Mouse (Mus musculus): Measurements from ENCODE around the gene Gtdc1. TPM values are rescaled to one million over a fixed set of nuclear protein-coding genes. Genes with fewer than 3 reads are reported as not detected.

Gene Gtdc1
- polyA plus RNA-seq, 1 experiment = 42.4 TPM

DNA sequence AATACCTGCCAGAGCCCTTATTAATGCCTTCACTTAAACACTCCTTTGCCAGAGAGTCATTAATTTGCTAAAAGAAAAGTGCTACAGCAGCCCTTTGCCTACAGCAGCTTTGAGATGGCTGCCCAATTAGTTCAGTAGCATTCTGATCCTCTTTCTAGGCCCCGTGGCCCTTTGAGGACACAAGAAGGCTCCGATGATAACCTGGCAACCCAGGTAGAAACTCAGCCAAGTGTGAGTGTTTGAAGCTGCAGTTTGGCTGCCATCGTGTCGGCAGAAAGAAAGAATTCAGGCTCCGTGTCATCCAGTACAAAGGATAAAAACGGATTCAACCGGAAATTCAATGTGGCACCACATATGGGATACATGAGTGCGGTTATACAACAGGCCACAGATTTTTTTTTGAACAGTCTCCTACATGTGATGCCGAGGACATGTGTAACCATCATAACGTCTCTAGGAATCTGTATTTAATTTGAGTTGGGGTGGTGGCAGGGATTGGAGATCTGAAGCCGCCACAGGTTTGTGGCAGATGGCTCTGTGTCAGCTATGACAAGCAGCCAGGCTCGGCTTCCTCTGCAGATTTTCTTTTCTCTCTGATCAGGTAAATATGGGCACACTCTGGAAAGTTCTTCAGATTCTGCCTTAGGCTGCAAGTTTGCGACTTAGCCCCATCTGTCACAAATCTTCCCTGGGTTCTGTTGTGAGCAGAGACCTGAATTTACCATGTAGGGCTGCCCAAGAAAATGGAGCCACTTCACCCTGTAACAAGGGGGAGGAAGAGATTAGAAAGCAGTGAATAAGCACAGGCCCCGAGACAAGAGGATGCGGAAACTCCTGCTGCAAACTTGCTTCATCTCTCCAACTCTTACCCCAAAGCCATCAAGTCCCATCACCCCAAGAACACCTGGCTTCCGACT is 362.4 kb downstream of the Gtdc1 start:
- TF ChIP-seq CTCF (IDR thresholded peaks at IDR 0.05; ENCODE audit: low read depth, low read length) (no peak), POLR2A (IDR thresholded peaks at IDR 0.05; ENCODE audit: insufficient read depth, low read length) (no peak), EP300 (IDR thresholded peaks at IDR 0.05; ENCODE audit: insufficient read depth, low read depth, low read length) (no peak)

DNA sequence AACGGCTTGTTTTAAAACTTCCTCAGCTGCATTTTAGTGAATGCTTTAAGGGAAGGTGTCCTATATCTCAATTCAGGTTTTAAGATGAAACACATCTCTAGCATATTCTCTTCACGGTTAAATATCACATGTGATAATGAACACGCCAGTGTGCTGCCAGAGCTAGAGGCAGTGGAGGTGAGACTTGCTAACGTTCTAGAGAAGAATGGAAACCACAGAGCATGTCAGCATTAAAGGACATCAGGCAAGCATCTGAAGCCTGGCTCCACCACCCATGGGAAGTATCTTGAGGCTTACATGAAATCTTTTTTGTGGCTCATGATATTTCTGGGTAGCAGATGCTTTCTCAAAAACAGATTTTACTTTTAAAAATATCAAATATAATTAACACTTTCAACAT is 365.7 kb downstream of the Gtdc1 start:
- Histone ChIP-seq H3K27ac (ENCODE audit: insufficient read depth, low read length) (no peak overlapping the region), H3K9me3 (replicated peaks; ENCODE audit: control insufficient read depth, insufficient read depth, low read length, poor library complexity, severe bottlenecking) (no peaks in the 10 kb centered on the region), H3K27me3 (ENCODE audit: control insufficient read depth, insufficient read depth, low read length, poor library complexity, severe bottlenecking) (no peaks in the 10 kb centered on the region), H3K4me1 (ENCODE audit: control insufficient read depth, insufficient read depth, low read length) (no peaks in the 10 kb centered on the region), H3K9ac (ENCODE audit: low read depth, poor library complexity, severe bottlenecking) (no peak overlapping the region), H3K4me3 (ENCODE audit: low read depth, low read length) (no peak overlapping the region), H3K36me3 (ENCODE audit: control insufficient read depth, insufficient read depth, low read length, poor library complexity, severe bottlenecking) (no peaks in the 10 kb centered on the region)
- no peak for TF ChIP-seq EP300 (IDR thresholded peaks at IDR 0.05; ENCODE audit: insufficient read depth, low read depth, low read length)
- no peak for TF ChIP-seq CTCF (IDR thresholded peaks at IDR 0.05; ENCODE audit: low read depth, low read length)
- TF ChIP-seq POLR2A (IDR thresholded peaks at IDR 0.05; ENCODE audit: insufficient read depth, low read length) = no peak

More for the DNA sequence above, 362.4 kb downstream of the Gtdc1 start:
- Histone ChIP-seq H3K9ac (ENCODE audit: low read depth, poor library complexity, severe bottlenecking) (no peak overlapping the region), H3K4me3 (ENCODE audit: low read depth, low read length) (no peak overlapping the region), H3K27ac (ENCODE audit: insufficient read depth, low read length) (no peak overlapping the region), H3K4me1 (ENCODE audit: control insufficient read depth, insufficient read depth, low read length) (peaks cover 2% of the 10 kb centered on the region), H3K9me3 (replicated peaks; ENCODE audit: control insufficient read depth, insufficient read depth, low read length, poor library complexity, severe bottlenecking) (no peaks in the 10 kb centered on the region), H3K27me3 (ENCODE audit: control insufficient read depth, insufficient read depth, low read length, poor library complexity, severe bottlenecking) (no peaks in the 10 kb centered on the region), H3K36me3 (ENCODE audit: control insufficient read depth, insufficient read depth, low read length, poor library complexity, severe bottlenecking) (no peaks in the 10 kb centered on the region)

DNA sequence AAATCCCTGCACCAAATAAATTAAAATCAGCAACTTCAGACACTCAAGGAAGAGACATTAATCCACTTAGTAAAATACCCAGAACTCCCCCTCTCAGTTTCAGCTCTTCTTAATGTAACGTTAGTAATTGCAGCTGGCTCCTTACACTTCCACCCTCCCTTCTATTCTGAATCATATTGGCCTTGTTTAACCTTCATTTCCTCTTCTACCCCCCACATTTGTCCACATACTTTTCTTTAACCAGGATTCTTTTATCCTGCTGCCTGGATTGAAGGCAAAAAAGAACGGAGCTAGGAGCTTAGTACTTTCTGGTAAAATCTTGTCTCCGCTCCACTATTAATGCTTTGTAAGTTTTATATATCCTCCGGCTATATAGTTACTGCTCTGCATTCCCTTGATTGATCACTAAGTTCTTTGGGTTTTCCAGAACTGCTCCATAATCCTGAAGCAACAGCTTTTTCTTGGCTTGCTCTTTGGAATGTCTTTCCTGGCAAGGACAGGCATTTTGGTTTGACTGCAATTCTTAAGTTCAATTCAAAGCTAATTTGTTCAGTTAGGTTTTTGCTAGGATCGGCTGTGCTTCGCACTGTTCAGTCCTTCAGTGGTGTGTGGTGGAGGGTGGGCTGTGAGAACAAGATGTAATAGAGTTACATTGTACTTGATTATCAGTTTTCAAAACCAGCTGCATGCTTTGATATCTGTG is 368.1 kb downstream of the Gtdc1 start:
- Histone ChIP-seq H3K36me3 (ENCODE audit: control insufficient read depth, insufficient read depth, low read length, poor library complexity, severe bottlenecking) (no peaks in the 10 kb centered on the region), H3K9me3 (replicated peaks; ENCODE audit: control insufficient read depth, insufficient read depth, low read length, poor library complexity, severe bottlenecking) (no peaks in the 10 kb centered on the region), H3K9ac (ENCODE audit: low read depth, poor library complexity, severe bottlenecking) (no peak overlapping the region), H3K27me3 (ENCODE audit: control insufficient read depth, insufficient read depth, low read length, poor library complexity, severe bottlenecking) (peaks cover 7% of the 10 kb centered on the region), H3K4me1 (ENCODE audit: control insufficient read depth, insufficient read depth, low read length) (no peaks in the 10 kb centered on the region), H3K27ac (ENCODE audit: insufficient read depth, low read length) (no peak overlapping the region), H3K4me3 (ENCODE audit: low read depth, low read length) (no peak overlapping the region)
- TF ChIP-seq CTCF (IDR thresholded peaks at IDR 0.05; ENCODE audit: low read depth, low read length) (no peak), POLR2A (IDR thresholded peaks at IDR 0.05; ENCODE audit: insufficient read depth, low read length) (no peak), EP300 (IDR thresholded peaks at IDR 0.05; ENCODE audit: insufficient read depth, low read depth, low read length) (no peak)

DNA sequence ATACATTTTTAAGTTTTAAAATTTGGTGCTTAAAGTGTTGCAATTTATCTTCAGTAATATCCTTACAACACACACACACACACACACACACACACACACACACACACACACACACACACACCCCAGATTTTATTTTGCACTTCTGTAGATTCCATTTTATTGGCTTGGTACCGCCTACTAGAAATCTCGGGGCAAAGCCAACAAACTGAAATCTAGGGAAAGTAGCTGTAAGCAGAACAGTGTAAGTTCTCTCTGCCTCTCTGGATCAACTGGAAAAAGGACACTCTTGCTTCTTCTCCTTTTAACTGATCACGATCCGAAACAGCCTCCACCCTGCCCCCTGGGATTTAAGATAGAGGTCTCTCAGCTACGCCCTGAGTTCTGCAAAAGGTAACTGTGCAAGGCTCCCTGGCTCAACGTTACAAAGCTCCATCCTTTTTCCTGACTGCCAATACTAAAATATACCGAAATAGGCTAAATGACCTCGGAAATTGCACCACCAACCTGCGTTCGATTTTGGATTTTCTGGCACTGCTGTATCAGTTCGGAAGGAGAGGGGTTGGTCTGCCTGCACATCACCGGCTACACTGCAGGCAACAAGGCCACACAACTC is 369.7 kb downstream of the Gtdc1 start:
- TF ChIP-seq CTCF (IDR thresholded peaks at IDR 0.05; ENCODE audit: low read depth, low read length) (no peak), EP300 (IDR thresholded peaks at IDR 0.05; ENCODE audit: insufficient read depth, low read depth, low read length) (no peak), POLR2A (IDR thresholded peaks at IDR 0.05; ENCODE audit: insufficient read depth, low read length) (no peak)
- Histone ChIP-seq H3K9ac (ENCODE audit: low read depth, poor library complexity, severe bottlenecking) (no peak overlapping the region), H3K4me1 (ENCODE audit: control insufficient read depth, insufficient read depth, low read length) (no peaks in the 10 kb centered on the region), H3K27ac (ENCODE audit: insufficient read depth, low read length) (no peak overlapping the region), H3K36me3 (ENCODE audit: control insufficient read depth, insufficient read depth, low read length, poor library complexity, severe bottlenecking) (no peaks in the 10 kb centered on the region), H3K9me3 (replicated peaks; ENCODE audit: control insufficient read depth, insufficient read depth, low read length, poor library complexity, severe bottlenecking) (no peaks in the 10 kb centered on the region), H3K27me3 (ENCODE audit: control insufficient read depth, insufficient read depth, low read length, poor library complexity, severe bottlenecking) (peaks cover 7% of the 10 kb centered on the region), H3K4me3 (ENCODE audit: low read depth, low read length) (no peak overlapping the region)

DNA sequence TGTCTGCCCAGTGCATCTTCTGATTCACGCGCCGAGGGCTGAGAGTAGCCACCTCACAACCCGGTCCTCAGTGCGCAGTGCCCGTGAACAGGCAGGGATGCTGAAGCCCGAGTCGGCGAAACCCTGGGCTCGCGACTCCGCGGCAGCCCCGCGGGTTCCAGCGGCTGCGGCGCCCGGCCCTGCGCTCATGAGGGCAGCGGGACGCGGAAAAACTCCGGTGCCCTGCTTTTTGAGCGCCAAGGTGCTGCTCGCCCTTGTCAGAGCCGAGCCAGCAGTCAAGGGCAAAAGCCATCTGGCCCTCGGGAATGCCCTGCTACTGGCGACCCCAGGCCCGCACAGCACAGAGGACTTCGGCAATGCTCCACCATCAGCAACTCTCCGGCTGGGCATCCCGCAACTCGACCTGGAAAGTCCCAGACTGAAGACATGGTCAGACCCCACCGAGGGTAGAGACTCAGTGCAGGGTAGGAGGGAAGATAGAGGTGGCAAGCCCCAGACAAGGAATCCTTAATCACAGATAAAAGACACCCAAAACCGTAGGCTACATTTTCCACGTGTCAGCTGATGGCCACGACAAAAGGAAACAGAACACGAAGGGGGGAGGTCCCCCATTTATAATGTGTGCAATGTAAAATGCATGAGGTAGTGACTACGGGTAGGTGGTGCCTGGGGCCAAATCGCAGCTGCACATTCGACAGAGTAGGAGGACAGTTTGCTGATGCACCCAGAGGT is 370.4 kb downstream of the Gtdc1 start:
- H3K27ac ChIP-seq (ENCODE audit: insufficient read depth, low read length) = no peak overlapping the region
- no peaks in the 10 kb centered on the region for H3K36me3 ChIP-seq (ENCODE audit: control insufficient read depth, insufficient read depth, low read length, poor library complexity, severe bottlenecking)
- H3K9ac ChIP-seq (ENCODE audit: low read depth, poor library complexity, severe bottlenecking) = peak overlapping the region; percentile 23
- peak overlapping the region; percentile 74 for H3K4me3 ChIP-seq (ENCODE audit: low read depth, low read length)
- TF ChIP-seq CTCF (IDR thresholded peaks at IDR 0.05; ENCODE audit: low read depth, low read length) (no peak), EP300 (IDR thresholded peaks at IDR 0.05; ENCODE audit: insufficient read depth, low read depth, low read length) (no peak), POLR2A (IDR thresholded peaks at IDR 0.05; ENCODE audit: insufficient read depth, low read length) (no peak)
- no peaks in the 10 kb centered on the region for H3K4me1 ChIP-seq (ENCODE audit: control insufficient read depth, insufficient read depth, low read length)
- peaks cover 7% of the 10 kb centered on the region for H3K27me3 ChIP-seq (ENCODE audit: control insufficient read depth, insufficient read depth, low read length, poor library complexity, severe bottlenecking)
- H3K9me3 ChIP-seq (replicated peaks; ENCODE audit: control insufficient read depth, insufficient read depth, low read length, poor library complexity, severe bottlenecking) = no peaks in the 10 kb centered on the region

Data from ES-Bruce4 (cell line).